Mouse (Mus musculus) adrenal gland, postnatal 4 days (tissue): ENCODE measurements around the gene Phgr1. TPM values are rescaled to one million over a fixed set of nuclear protein-coding genes. Genes with fewer than 3 reads are reported as not detected.

ENCODE experiments used
- DNase-seq, 2 experiments: peaks; one replicate each; pipeline ENCODE4 v3.0.0; 2021 to 2022; ENCODE audit warnings: low spot score in 2 of 2, mixed read lengths in 2 of 2
- total RNA-seq, 2 experiments: library from RNA; stranded (reverse); gene quantifications; 2 replicates each; pipeline ENCODE4 v1.2.3; 2021

Phgr1 gene
- total RNA-seq, 2 experiments from 2014 or later = not detected

DNA sequence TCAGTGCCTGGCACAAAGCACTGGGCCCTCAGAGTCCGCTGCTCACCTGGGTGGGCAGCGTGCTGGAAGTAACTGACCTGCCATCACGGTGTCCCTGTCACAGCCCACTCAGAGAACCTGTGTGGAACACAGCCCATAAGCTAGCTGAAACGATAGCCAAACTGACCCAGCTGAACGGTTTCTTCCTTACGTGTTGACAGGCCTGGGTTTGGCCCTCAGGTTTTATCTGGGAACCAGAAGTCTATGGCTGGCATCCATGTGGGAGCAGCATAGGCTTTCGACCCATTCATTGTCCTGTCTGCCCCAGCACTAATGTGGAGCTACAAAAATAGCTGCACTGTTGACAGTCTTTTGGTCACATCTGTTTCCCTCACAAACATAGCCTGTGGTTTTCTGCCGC is 22.1 kb upstream of the Phgr1 start:
- DNase-seq = no peak

- DNase-seq = no peak
Observed at GRCm38 (mm10) chr2:118751896-118752791, 20.4 kb upstream of the Phgr1 start.

GRCm38 (mm10) chr2:118752792-118753108 is 19.8 kb upstream of the Phgr1 start:
- DNase-seq = no peak

DNA sequence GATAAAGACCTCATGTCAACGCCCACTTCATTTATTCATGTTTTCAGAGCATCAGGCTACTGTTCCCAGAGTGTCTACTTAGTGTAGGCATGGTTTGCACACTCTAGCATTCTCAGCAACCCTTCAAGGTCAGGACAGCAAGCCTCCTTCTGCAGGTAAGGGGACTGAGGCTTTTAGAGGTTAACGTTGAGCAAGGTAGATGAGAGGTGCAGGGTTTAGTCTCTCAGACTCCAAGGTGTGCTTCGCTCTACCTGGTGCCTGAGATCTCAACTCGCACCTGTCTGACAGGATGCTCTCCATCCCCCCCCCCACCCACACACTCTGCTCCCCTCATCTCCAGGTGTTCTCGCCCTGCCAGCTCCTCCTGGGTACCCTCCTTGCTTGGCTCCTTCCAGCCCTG is 18.4 kb upstream of the Phgr1 start:
- DNase-seq = no peak

DNA sequence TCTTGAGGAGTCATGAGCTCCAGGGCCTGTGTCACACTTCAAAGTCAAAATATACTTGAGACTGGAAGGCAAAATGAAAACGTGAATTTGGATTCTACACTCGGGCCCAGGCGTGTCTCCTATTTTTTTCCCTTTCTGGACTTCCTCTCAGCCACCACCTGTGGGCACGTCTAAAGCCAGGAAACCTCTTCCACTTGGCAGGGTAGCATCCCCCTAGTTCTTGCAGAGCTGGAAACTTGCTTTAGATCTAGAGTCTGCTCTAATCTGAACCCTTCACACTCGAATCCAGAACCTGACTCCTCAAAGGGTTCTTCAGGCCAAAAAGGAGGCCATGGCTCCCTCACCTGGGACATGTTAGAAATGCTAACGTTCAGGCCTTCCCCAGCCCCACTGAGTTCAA is 17.2 kb upstream of the Phgr1 start:
- DNase-seq = no peak

DNA sequence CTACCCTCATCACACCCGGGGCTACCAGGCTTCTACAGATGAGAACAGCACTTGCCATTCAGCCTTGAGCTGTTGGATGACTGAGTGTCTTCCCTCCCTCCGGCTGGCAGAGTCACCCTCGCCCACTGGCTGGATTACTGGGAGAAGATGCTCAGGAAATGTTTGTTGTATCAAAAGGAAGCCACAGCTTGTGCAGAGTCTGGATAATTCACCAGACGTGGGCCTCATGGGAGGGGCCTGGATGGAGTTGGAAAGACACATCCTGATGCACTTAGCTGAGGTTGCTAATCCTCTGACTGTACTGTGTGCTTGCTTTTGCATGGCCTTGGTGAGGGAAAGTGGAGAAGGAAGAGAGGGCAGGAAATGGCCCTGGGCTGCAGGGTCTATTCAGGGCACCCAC is 16.5 kb upstream of the Phgr1 start:
- DNase-seq = no peak

DNA sequence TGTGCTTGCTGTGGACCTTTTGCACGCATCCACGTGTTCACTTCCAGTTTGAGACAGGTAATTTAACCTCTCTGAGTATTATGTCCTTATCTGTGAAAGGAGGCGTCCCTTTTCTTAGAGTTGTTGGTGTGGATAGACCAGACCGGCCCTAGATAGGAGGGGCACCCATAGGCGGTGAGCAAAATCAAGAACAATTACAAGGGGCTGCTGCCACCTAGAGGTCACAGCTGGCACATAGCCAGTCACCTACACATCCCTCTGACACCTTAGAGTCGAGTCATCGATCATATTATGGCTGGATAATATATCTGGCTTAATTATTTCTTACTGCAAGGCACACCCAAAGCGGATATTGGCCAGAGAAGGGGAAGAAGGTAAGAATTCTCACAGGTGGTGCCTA is 12.7 kb upstream of the Phgr1 start:
- DNase-seq = no peak

- no peak for DNase-seq
Observed at GRCm38 (mm10) chr2:118760311-118761025, 12.1 kb upstream of the Phgr1 start.

GRCm38 (mm10) chr2:118761358-118761757 is 11.2 kb upstream of the Phgr1 start:
- no peak for DNase-seq

DNA sequence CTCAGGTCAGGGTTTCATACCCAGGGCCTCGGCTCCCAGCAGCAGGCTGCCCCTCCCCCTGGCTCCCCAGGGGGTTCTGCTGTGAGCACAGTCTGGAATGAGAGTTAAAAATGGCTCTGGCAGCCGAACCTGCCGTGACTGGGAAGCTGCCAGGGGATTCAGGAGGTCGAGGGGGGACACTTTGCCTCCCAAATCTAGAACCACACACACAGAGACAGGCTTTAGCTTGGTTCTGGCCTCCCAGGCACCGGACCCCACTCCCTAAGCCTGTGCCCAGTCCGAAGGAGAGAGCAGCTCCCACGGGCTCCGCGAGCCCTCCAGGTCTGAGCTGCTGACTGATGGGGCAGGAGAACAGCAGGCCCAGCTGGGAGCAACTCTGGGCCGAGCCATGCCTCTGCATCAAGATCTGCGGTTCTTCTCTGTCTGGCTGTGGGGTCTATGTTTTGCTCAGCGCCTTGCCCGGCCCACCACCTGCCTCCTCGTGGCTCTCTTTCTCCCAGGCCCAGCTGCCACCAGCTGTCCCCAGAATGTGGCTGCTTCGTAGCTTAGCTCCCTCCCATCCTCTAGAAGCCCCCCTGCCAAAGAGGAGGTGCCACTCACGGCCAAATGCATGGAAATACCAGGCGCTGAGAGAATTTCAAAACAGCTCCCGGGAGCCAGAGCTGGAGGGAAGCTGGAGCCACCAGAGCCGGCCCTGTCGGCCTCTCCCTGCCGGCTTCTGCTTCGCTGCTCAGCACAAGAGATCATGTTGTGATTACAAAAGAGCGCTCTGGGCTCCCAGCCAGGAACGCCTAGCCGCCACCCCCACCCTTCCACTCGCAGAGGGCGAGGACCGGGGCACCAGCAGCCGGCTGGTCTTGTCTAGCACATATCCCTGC is 10.4 kb upstream of the Phgr1 start, which contains the start of gene Ccdc9b:
TSS of gene Ccdc9b (minus strand) at position 756 of the 878 bp plus-strand sequence.
- peak; percentile 80 to 82 for DNase-seq

DNA sequence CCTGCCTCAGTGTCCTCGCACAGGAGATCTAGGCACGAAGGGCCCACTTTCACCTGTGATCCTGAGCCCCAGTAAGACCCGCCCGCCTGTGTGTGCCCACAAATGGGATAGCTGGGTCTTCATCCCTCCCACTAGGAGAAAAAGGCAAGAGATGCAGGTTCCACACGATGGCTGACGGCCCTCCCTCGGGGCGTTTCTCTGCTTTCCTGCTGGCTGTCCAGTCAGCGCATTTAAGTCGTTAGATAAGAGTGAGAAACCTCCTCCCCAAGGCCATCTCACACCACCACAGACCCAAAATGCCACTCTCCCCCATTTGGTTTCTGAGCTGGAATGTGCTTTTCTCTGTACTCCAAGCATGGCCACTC is 9.8 kb upstream of the Phgr1 start:
- no peak for DNase-seq

DNA sequence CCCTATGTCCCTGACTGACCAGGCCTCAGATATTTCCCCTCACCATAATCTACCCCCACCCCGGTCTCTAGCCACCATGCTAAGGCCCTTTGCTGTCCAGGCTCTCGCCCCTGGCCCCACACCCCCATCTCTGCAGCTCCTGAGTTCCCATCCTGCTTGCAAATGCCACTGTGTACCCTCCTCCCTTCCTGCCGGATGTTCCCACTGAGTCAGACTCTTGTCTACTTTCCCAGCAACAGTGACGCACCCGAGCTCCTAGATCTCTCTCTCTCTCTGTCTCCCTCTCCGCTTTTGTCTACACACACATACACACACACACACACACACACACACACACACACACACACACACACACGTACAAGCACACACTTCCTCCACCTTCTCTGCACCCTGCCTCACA is 9.1 kb upstream of the Phgr1 start:
- no peak for DNase-seq

DNA sequence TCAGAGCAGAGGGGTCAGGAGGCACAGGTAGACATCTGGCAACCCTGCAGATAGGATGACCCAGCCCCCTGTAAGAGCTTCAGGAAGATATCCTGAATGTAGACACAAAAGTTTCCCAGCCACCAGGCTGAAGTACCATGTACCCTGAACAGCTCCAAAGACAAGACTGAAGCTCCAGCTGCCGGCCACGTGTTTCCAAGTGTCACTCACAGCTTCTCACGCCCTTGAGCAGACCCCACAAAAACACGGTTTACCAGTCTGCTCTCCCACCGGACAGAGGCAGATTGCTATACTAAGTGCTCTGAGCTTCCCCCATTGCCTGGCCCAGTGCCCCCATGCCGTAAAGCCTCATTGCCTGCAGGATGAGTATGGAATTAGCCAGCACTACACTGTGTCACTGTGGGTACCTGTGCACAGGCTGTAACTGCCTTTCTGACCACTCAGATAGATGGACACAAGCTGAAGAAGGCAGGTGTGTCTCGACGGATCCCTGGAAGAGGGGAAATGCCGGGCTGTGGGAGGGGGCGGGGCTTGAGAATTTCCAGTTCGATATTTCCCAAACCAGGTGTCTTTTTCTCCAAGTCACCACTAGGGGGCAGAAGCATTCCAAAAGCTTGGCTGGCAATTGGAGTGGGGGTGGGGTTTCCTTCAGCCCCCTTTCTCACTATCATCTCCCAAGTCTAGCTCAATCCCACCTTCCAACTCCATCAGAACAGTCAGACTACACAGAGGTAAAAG is 8.3 kb upstream of the Phgr1 start:
- no peak for DNase-seq

DNA sequence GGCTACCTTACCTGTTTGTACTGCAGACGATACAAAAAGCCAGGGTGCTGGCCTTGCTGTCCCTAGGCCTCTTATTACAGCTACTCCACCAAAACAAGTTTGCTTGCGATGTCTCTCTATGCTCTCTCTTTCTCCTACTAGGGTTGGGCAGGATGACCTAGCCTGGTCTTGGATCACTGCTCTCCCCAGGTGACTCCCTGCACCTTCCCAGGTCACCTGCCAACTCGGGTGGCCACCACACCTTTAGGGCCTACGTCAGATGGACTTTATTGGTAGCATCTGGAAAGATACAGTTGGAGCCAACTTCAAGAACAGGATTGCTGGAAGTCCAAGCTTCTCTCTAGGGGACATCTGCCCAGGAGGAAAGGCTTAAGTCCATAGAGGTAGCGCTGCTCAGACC is 7.7 kb upstream of the Phgr1 start:
- no peak for DNase-seq

DNA sequence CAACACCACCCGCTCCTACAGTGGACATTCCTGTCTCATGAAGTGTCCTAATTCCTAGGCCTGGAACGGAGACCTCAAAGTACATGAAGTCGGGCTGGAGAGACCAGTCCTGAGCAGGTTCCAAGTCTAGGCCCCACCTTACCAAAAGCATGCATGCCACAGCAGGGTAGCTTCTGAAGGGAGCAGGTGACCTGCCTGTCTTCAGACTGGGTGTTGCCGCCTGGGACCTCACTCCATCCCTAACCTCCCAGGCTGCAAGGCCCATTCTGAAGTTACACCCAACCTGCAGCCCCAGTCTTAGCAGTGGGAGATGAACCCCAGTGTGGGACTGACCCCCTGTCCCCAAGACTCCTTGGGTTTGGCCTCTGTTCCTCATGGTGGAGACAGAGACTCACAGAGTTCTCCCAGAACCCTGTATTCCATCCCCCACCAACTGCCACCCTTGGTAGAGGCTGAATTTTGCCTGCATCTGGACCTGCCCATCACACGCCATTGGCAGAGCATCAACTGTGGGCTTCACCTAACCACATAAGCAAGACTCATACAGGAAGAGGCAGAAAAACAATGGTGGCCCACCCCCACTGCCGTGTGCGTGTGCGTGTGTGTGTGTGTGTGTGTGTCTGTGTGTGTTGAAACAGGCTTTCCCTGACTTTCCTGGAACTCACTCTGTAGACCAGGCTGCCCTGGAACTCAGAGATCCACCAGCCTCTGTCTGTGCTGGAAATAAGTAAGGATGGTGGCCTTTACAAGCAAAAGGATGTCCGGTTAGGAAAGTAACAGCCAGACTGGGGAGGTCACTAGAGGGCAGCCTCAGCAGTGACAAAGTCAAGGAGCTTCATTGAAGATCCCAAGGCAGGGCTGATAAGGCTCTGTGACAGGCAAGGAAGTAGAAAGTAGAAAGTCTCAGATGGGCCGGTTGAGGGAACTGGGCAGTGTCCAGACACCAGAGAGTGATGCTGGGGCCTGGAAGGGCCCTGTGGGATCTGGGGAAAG is 6.2 kb upstream of the Phgr1 start:
- no peak for DNase-seq

GRCm38 (mm10) chr2:118774536-118774935 is 2.0 kb downstream of the Phgr1 start:
- DNase-seq = no peak

DNA sequence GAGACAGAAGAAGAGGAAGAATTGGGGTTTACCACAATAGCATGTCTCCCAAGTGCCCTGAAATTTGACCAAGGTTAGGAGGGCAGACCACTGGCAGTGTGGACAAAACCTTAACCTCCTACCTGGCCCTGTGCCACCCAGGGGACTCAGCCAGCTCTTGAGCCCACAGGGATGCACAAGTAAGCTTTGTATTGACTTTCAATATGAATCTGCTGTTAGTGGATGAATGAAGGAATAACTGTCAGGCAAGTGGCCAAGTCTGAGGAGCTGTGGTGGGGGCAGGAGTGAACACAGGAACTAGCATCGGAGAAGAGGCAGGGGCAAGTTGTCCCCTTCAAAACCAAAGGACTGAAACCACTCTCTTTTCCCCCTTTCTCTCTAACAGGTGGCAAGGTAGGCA is 2.8 kb downstream of the Phgr1 start:
- DNase-seq = no peak

DNA sequence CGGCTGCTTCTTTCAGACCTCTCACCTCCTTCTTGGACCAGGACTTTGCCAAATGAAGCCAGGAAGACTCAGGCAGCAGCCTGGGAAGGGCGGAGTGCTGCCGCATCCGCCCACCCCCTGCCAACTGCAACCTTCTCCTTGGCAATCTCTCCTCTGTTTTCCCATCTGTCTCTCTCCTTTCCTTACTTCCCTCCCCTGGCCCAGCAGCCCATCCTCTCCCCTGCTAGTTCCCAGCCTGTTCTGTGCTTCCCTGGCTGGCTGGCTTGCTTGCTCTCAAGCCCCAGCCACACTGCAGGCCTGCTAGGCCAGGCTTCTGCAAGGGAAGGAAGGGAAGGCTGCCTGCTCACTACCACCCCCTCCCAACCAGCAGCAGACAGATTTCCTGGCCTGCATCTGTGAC is 3.3 kb downstream of the Phgr1 start:
- DNase-seq = no peak

DNA sequence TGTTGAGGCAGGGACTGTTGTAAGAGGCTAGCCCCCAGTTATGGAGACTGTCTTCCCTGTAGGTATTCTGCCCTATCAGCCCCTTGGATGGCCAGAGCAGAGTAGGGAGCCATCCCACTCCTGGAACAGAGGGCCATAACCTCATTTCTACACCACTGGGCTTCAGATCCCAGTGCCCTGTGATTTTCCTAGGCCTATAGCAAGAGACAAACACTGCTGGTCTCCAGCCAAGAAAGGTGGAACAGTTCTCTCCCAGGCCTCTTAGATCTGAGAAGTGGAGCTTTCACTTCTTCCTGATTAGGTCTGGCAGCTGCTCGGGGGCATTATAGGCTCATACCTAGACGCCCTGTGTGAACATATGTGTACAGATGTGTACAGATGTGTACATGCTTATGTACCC is 3.7 kb downstream of the Phgr1 start:
- DNase-seq = no peak

DNA sequence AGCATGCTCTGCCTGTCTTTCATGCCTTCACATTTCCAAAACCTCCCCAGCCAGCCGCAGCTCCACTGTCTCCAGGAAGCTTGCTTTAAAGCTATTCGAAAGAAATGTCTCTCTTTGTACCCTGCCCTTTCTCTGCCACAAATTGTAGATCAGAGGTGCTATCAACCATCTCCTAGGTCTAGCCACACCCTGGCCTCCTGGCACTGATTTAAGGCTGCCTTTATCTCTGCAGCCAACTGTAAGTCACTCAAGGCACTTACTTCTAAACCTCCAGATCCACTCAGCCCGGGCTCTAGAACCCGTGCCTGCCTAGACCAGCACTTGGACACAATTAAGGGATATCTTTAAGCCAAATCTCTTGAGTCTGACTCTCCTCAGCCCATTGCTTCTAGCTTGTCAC is 5.8 kb downstream of the Phgr1 start:
- no peak for DNase-seq
